Mouse (Mus musculus): ENCODE data around the gene Gm973.

Gm973 gene

DNA sequence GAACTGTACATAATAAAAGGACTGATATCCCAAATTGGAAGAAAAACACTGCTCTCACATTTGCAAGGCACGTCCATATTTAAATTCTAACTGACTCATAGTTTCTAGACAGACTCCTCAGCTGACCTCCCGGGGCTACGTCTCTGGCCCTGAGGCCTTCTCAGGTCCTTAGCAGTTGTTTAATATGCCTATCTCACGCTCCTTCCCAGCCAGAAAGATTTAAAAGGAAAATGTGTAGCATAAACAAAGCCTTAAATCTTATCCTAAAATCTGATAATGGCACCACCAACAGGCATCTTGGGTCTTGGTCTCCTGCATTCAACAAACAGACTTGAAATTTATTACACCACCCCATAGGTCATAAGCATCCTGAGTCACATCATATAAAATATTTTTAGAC is 62.7 kb downstream of the Gm973 start:
- no peak for DNase-seq (ENCODE audit: low read depth, low spot score)
- H3K27me3 ChIP-seq (ENCODE audit: control insufficient read depth, insufficient read depth, low read length, poor library complexity, severe bottlenecking) = no peaks in the 10 kb centered on the region
- H3K36me3 ChIP-seq (ENCODE audit: control insufficient read depth, insufficient read depth, low read length, poor library complexity, severe bottlenecking) = no peaks in the 10 kb centered on the region

DNA sequence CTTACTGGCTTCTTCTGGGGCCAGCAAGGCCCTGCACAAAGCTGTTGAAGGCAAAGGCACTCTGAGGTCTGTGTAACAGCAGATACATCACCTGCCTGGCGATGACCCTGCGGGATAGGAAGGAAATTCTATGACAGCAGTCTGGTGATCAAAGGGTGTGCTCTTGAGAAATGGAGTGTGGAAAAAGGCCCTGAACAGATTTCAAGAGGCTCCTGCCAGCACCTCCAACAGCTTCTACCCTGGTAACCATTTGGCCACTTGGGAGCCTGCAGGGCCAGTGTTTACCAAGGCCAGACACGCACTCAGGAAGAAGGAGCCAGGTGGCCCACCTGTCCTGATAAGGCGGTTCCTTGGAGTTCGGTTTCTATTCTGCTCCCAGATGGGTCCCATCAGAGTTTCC is 63.3 kb downstream of the Gm973 start:
- DNase-seq (ENCODE audit: low read depth, low spot score) = no peak
- no peaks in the 10 kb centered on the region for H3K27me3 ChIP-seq (ENCODE audit: control insufficient read depth, insufficient read depth, low read length, poor library complexity, severe bottlenecking)
- no peaks in the 10 kb centered on the region for H3K36me3 ChIP-seq (ENCODE audit: control insufficient read depth, insufficient read depth, low read length, poor library complexity, severe bottlenecking)

DNA sequence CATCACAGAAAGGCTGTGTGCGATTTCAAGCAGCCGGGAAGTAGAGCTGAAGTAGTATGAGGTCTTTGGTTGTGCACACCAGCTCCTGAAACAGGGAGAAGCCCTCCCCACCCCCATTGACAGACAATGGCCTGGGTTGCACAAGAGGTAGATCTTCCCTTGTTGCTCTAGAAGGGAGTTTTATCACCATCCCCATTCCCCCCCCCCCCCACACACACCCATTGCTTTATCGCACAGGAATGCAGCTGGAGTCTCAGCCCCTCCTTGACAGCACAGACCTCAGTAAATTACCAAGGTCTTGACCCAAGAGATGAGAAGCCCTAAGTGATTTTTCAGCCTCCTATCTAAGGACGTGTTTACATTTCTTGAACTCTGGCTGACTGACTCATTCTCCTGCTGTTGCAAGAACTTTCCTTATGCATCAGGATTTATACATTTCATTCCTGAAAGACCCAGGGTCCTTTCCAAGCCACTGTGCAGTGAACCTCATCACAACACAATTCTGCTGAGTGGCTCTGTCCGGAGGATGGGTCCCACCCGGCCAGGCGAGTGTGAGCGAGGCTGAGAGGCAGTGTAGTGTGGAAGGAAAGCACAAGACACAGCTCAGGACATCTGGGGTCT is 64.2 kb downstream of the Gm973 start:
- Histone ChIP-seq H3K27me3 (ENCODE audit: control insufficient read depth, insufficient read depth, low read length, poor library complexity, severe bottlenecking) (no peaks in the 10 kb centered on the region), H3K36me3 (ENCODE audit: control insufficient read depth, insufficient read depth, low read length, poor library complexity, severe bottlenecking) (no peaks in the 10 kb centered on the region)
- no peak for DNase-seq (ENCODE audit: low read depth, low spot score)

DNA sequence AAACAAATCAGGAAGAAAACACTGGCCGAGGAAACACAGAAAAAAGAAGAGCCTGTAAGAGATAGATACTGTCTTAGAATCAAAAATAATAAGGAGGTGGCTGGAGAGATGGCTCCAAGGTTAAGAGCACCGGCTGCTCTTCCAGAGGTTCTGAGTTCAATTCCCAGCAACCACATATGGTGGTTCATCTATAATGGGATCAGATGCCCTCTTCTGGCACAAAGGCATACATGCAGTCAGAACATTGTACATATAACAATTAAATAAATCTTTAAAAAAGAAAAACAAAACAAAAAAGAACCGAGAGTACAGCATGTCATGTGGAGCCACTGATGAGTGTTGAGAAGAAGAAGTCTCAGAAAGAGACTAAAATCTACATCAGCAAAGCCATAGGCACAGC is 64.8 kb downstream of the Gm973 start:
- Histone ChIP-seq H3K36me3 (ENCODE audit: control insufficient read depth, insufficient read depth, low read length, poor library complexity, severe bottlenecking) (no peaks in the 10 kb centered on the region), H3K27me3 (ENCODE audit: control insufficient read depth, insufficient read depth, low read length, poor library complexity, severe bottlenecking) (no peaks in the 10 kb centered on the region)
- DNase-seq (ENCODE audit: low read depth, low spot score) = no peak

DNA sequence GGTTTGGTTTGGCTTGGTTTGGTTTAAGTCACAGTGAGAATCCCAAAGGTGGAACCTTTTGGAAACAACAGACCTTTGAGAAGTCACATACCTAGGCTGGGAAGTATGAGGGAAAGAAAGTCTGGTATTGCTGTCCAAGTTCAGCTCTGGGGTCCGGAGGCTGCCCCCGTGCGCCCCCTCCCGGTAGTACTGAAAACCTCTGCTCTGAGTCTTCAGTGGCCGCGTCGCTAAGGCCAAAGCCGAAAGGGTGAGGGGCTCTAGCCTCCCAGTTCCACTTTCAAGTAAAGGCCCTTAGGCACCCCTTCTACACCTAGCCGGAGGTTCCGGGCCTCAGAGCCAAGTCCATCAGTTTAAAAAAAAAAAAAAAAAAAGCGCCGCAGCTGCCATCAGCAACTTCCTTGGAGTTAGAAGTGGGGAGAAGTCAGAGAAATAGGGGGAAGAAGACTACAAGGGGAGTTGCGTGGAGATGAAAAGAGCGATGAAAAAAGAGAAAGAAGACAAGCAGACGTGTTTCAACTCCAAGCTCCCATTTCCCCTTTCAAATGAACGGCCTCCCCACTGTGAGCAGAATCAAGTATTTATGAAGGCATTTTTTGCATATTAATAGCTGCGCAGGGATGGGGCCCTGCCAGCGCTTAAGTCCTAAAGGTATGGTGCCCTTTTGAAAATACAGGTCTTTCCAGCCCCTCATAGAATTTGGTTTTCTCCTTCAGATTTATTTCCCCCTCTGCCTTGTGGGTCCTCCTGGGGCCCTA is 68.8 kb downstream of the Gm973 start:
- H3K27me3 ChIP-seq (ENCODE audit: control insufficient read depth, insufficient read depth, low read length, poor library complexity, severe bottlenecking) = no peaks in the 10 kb centered on the region
- no peaks in the 10 kb centered on the region for H3K36me3 ChIP-seq (ENCODE audit: control insufficient read depth, insufficient read depth, low read length, poor library complexity, severe bottlenecking)
- DNase-seq (ENCODE audit: low read depth, low spot score) = peak; percentile 55

DNA sequence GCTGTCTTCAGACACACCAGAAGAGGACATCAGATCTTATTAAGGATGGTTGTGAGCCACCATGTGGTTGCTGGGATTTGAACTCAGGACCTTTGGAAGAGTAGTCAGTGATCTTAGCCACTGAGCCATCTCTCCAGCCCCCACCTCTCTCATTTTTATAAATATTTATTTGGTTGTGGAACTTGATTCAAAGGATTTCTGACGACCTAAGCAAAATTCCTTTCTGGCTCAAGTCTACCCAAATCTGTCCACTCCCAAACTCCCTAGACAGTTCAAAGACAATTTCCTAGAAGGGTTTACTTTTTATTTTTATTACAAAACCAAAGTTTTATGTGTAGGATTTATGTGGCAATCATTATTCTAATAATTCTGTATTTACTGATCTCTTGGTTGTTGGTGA is 73.2 kb downstream of the Gm973 start:
- no peaks in the 10 kb centered on the region for H3K27me3 ChIP-seq (ENCODE audit: control insufficient read depth, insufficient read depth, low read length, poor library complexity, severe bottlenecking)
- no peaks in the 10 kb centered on the region for H3K36me3 ChIP-seq (ENCODE audit: control insufficient read depth, insufficient read depth, low read length, poor library complexity, severe bottlenecking)
- DNase-seq (ENCODE audit: low read depth, low spot score) = no peak

DNA sequence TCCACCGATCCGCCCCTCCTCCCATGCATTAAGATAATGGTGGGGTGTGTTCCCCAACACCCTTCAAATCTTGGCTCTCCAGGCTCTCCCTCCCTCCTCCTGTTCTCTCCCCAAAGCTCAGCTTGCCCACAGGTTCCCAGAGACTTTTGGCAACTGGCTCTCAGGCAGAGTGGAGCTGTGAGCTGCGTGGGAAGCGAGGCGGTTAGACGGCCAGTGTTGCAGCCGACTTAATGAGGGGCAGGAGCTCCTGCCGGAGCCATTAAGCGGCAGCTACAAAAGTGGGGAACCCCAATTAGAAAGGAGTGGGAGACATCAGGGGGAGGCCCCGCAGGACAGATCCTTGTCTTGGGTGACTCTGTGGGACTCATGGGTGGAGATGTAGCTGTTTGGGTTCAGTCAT is 76.3 kb downstream of the Gm973 start:
- DNase-seq (ENCODE audit: low read depth, low spot score) = no peak
- H3K27me3 ChIP-seq (ENCODE audit: control insufficient read depth, insufficient read depth, low read length, poor library complexity, severe bottlenecking) = no peaks in the 10 kb centered on the region
- H3K36me3 ChIP-seq (ENCODE audit: control insufficient read depth, insufficient read depth, low read length, poor library complexity, severe bottlenecking) = no peaks in the 10 kb centered on the region

DNA sequence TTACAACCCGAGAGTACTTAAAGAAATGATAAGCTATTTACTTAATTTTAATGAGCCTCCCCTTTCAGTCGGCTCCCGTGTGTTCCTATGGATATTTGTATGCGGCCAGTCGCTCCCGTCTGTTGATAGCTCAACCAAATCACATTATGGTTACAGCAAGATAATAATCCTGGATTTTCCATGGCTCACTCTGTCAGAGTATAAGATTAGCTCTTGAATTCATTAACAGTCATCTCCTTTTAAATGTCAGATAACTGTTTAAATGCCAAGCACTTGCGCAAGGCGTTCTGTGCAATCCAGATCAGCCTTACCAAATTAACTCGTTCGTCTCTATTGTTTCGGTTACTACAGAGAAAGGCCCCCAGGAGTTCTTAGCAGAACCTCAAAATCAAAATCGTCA is 76.8 kb downstream of the Gm973 start:
- DNase-seq (ENCODE audit: low read depth, low spot score) = no peak
- Histone ChIP-seq H3K27me3 (ENCODE audit: control insufficient read depth, insufficient read depth, low read length, poor library complexity, severe bottlenecking) (no peaks in the 10 kb centered on the region), H3K36me3 (ENCODE audit: control insufficient read depth, insufficient read depth, low read length, poor library complexity, severe bottlenecking) (no peaks in the 10 kb centered on the region)

DNA sequence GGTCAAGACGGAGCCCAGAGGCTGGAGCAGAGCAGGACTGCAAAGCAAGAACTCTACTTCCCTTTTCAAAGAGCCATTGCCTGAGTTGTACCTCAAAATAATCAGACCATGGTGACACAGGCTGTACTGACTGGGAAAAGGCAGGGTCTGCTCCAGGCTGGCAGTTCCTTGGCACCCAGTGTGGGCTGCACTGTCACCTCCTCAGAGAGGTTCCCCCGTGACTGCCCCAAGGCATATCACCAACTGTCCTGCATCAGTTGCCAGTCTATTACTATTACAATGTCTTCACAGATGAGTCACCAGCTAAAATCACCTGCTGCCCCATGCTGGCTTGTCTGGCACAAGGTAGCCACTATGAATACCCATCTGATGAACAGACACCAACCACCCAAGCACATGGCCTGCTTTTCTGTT is 77.6 kb downstream of the Gm973 start:
- H3K27me3 ChIP-seq (ENCODE audit: control insufficient read depth, insufficient read depth, low read length, poor library complexity, severe bottlenecking) = no peaks in the 10 kb centered on the region
- no peaks in the 10 kb centered on the region for H3K36me3 ChIP-seq (ENCODE audit: control insufficient read depth, insufficient read depth, low read length, poor library complexity, severe bottlenecking)
- DNase-seq (ENCODE audit: low read depth, low spot score) = no peak

DNA sequence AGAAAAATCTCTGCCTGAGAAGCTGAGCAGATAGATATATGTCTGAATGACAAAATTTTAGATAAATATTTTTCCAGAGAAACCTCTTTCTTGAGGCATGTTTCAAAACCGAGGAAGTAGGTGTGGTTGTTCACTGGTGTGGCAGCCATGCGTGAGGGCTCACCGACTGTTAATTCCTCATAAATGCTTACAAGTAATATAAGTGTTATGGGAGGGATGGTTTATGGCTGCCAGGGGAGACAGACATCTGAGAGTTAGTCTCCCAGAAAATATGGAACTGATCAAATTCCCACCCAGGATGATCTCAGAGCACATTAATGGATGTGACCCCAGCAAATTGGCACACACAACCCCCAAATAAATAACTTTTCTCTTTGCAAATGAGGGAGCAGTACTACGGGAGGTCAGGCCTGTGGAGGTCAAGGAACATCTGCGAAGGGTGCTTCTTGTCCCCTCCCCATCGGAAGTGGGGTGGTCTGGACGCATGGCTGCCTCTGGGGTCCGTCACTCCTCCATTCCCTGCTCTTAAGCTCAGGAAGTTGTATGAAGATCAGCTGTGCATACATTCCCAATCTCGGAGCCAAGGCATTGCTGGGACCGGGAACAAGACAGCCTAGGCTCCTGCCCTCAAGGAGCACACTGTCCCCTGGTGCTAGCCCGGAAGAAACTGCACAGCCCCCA is 78.7 kb downstream of the Gm973 start:
- no peaks in the 10 kb centered on the region; the same call in 1 of the 2 replicates for H3K27me3 ChIP-seq (ENCODE audit: control insufficient read depth, insufficient read depth, low read length, poor library complexity, severe bottlenecking)
- no peak for DNase-seq (ENCODE audit: low read depth, low spot score)
- H3K36me3 ChIP-seq (ENCODE audit: control insufficient read depth, insufficient read depth, low read length, poor library complexity, severe bottlenecking) = no peaks in the 10 kb centered on the region

DNA sequence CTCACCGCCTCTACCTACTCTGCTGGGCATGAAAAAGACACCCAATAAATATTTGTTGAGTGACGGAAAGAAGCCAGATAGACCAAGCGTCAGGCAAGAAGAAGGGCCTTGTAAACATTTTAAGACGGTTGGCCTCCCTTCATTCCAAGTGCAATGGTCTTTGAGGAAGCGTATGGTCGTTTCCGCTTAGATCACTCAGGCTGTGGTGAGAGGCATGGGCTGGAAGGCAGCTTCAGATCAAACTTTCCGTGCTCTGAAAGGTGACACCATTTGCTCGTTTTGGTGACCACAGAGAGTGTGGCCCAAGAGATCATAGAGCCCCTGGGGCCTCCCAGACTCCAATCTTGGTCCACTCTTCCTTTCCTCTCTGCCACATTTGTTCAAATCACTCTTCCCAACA is 79.5 kb downstream of the Gm973 start:
- Histone ChIP-seq H3K36me3 (ENCODE audit: control insufficient read depth, insufficient read depth, low read length, poor library complexity, severe bottlenecking) (no peaks in the 10 kb centered on the region), H3K27me3 (ENCODE audit: control insufficient read depth, insufficient read depth, low read length, poor library complexity, severe bottlenecking) (no peaks in the 10 kb centered on the region; the same call in 1 of the 2 replicates)
- DNase-seq (ENCODE audit: low read depth, low spot score) = no peak

DNA sequence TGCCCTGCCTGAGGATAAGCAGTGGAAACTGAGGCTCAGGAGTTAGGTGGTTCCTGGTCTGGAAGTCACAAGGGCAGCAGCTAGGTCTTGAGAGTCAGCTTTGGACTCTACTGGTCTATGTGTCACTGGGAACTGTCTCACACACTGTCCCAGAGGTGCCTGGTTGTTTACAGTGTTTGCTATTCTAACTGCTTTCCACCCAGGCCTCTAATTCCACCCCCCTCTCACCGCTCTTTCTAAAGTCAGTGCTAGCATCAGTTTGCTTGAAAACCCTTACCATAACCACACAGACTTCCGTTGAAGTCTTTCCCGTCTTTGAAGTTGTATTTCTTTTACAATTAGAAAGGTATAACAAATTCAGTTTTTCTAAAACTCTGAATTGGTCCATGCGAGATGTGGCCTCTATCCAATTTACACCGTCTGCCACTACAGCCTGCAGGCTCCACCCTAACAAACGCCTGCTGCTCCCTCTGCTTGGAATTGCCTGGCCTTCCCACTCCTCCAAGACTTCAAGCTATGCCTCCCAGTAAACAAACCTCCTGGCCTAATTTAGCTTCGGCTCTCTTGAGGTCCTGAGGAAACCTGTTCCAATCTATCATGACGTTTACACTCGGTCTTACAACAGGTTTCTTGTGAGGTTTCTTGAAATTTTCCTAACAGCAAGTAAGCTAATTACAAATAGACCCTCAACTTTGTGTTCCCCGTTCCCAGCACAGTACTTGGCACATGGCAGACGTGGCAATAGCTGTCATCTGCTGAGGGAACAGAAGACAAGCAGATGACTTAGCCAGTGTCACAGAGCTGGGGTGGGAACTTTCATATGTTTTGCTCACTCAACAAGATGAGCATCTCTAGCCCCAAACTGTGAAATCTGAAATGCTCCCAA is 86.7 kb downstream of the Gm973 start:
- DNase-seq (ENCODE audit: low read depth, low spot score) = no peak
- Histone ChIP-seq H3K27me3 (ENCODE audit: control insufficient read depth, insufficient read depth, low read length, poor library complexity, severe bottlenecking) (no peaks in the 10 kb centered on the region; the same call in 1 of the 2 replicates), H3K36me3 (ENCODE audit: control insufficient read depth, insufficient read depth, low read length, poor library complexity, severe bottlenecking) (no peaks in the 10 kb centered on the region)

DNA sequence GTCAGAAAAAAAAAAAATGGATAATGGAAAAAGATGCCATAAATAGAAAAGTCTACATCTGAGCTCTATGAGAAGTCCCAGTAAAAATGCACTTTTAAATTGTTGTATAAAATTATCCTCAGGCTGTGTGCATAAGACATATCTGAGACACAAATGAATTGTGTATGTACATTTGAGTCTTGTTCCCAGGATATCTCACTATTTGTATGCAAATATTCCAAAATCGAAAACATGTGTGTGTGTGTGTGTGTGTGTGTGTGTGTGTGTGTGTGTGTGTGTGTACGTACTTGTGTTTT is 87.3 kb downstream of the Gm973 start:
- no peaks in the 10 kb centered on the region; the same call in 1 of the 2 replicates for H3K27me3 ChIP-seq (ENCODE audit: control insufficient read depth, insufficient read depth, low read length, poor library complexity, severe bottlenecking)
- DNase-seq (ENCODE audit: low read depth, low spot score) = no peak
- H3K36me3 ChIP-seq (ENCODE audit: control insufficient read depth, insufficient read depth, low read length, poor library complexity, severe bottlenecking) = no peaks in the 10 kb centered on the region

DNA sequence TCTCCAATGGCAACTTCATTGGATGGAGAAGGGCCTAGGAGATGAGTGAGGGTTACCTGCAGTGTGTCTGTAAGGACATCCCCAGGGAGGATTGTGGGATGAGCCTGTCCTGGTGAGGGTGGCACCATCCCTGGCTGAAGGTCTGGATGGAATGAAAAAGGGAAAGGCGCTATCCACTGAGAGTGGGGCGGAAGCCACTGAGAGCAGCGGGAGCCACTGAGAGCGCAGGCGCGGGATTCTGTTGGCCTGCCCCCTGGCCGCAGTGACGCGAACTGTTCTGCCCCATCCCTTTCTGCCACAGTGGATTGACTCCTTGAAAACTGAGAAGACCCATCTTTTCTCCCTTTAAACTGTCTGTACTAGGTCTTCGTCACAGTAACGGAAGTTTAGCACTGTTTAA is 87.8 kb downstream of the Gm973 start:
- DNase-seq (ENCODE audit: low read depth, low spot score) = no peak
- Histone ChIP-seq H3K27me3 (ENCODE audit: control insufficient read depth, insufficient read depth, low read length, poor library complexity, severe bottlenecking) (no peaks in the 10 kb centered on the region; the same call in 1 of the 2 replicates), H3K36me3 (ENCODE audit: control insufficient read depth, insufficient read depth, low read length, poor library complexity, severe bottlenecking) (no peaks in the 10 kb centered on the region)

DNA sequence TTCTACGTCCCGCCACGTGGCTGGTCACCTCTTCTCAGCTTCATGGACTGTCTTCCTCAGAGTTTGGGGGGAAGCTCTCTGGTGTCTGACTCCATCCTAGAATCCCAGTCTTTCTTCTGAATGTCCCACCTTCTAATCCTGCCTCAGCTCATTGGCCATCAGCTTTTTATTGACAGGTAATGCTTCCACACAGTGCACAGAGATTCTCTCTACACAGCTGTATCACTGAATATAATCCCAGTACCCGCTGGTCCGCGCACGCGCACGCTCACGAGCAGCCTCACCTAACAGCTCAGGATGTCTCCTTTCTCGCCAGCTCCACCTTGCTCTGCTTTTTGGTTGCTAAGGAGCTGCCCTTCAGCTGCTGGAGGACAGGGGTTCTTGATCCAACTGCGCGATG is 90.4 kb downstream of the Gm973 start:
- Histone ChIP-seq H3K27me3 (ENCODE audit: control insufficient read depth, insufficient read depth, low read length, poor library complexity, severe bottlenecking) (no peaks in the 10 kb centered on the region), H3K36me3 (ENCODE audit: control insufficient read depth, insufficient read depth, low read length, poor library complexity, severe bottlenecking) (no peaks in the 10 kb centered on the region)
- DNase-seq (ENCODE audit: low read depth, low spot score) = no peak
